Mouse (Mus musculus) hindbrain, embryonic 14.5 days (tissue): ENCODE data around the gene Atxn2. TPM values are rescaled to one million over a fixed set of nuclear protein-coding genes. Genes with fewer than 3 reads are reported as not detected.

Source experiments
- ATAC-seq: fragments of 200-750 bp; cut with Nextera tagmentation; 2 replicates; pipeline ENCODE4 v1.8.0; 2017; ENCODE audit warnings: moderate number of reproducible peaks, mild to moderate bottlenecking, moderate TSS enrichment, moderate library complexity; ENCODE audit not compliant: low FRiP score
- DNase-seq: peaks from one replicate; pipeline ENCODE4 v3.0.0-alpha.2; 2015; ENCODE audit warnings: low spot score
- H3K27ac ChIP-seq: fragments of 300-500 bp; sonication (generic); 2 replicates; pipeline ENCODE4 v1.5.1; 2014; ENCODE audit warnings: mild to moderate bottlenecking, moderate library complexity
- H3K27me3 ChIP-seq: fragments of 300-500 bp; sonication (generic); 2 replicates; pipeline ENCODE4 v1.6.1; 2014; ENCODE audit warnings: mild to moderate bottlenecking, low read length, mixed read lengths; ENCODE audit not compliant: control insufficient read depth, insufficient read depth
- H3K36me3 ChIP-seq: fragments of 300-500 bp; sonication (generic); replicated peaks from 2 replicates; pipeline ENCODE4 v1.6.1; 2014; ENCODE audit not compliant: control insufficient read depth, insufficient read depth
- H3K4me1 ChIP-seq: fragments of 300-500 bp; sonication (generic); replicated peaks from 2 replicates; pipeline ENCODE4 v1.6.1; 2014; ENCODE audit warnings: antibody characterized with exemption, low read length, mixed read lengths; ENCODE audit not compliant: control insufficient read depth, insufficient read depth
- H3K4me2 ChIP-seq: fragments of 300-500 bp; sonication (generic); replicated peaks from 2 replicates; pipeline ENCODE4 v1.6.1; 2014; ENCODE audit warnings: mild to moderate bottlenecking, moderate library complexity
- H3K4me3 ChIP-seq: fragments of 300-500 bp; sonication (generic); replicated peaks from 2 replicates; pipeline ENCODE4 v1.5.1; 2014; ENCODE audit warnings: mild to moderate bottlenecking, low read length
- H3K9ac ChIP-seq: fragments of 300-500 bp; sonication (generic); 2 replicates; pipeline ENCODE4 v1.6.1; 2014
- H3K9me3 ChIP-seq: fragments of 300-500 bp; sonication (generic); 2 replicates; pipeline ENCODE4 v1.6.1; 2016; ENCODE audit warnings: low read length; ENCODE audit not compliant: control insufficient read depth
- WGBS: fragments of 180-500 bp; shearing (Covaris S2); extraction: QIAGEN DNeasy Blood & Tissue Kit; methylation state at CpG from one replicate; pipeline ENCODE4 v1.1.7; 2014; 5-methylcytosine and 5-hydroxymethylcytosine counted together
- polyA plus RNA-seq: library from polyadenylated mRNA; unstranded; fragments of >200 nt; fragmentation: Nextera tagmentation; extraction: Ambion mirVana; gene quantifications from 2 replicates; pipeline ENCODE4 v1.2.1, GENCODE M21; 2014

Gene Atxn2
- polyA plus RNA-seq, 1 experiment from 2014 or later: 90.5 TPM

DNA sequence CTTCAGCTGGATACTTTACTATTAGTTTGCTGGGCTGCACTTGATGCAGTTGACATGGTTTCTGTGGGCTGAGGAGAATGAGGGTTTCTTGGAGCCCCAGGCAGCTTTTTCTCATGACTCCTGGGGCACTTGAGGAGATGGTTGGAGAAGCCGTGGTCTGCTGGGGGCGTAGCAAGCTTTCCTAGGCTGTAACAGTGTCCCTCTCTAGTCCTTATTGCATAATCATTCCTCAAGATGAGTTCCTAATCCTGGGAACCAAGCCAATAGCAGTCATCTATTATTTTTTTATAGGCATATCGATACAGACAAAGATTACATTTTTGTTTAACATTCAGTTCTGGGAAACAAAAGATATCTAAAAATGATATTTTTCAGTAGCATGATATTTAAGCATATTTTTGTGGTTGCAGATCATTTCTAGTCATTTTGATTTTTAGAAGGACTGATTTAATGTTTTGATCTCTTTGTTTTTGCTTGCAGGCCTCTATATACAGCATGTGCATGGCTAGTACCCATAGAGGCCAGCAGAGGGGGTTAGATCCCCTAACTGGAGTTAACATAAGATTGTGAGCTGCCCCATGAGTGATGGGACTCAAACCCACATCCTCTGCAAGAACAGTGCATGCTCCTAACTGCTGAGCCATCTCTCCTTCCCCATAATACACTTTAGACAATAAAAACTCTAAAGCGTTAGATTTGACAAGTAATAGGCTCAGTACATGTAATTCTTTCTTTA is 55.1 kb downstream of the Atxn2 start:
- no peaks in the 10 kb centered on the region for H3K9me3 ChIP-seq
- peaks cover 12% of the 10 kb centered on the region; the same call in 1 of the 2 replicates for H3K36me3 ChIP-seq
- H3K4me3 ChIP-seq: no peak overlapping the region
- no peak for ATAC-seq
- H3K27ac ChIP-seq: no peak overlapping the region
- no peak for DNase-seq
- no peak overlapping the region for H3K4me2 ChIP-seq
- H3K27me3 ChIP-seq: no peaks in the 10 kb centered on the region
- no peaks in the 10 kb centered on the region for H3K4me1 ChIP-seq
- no peak overlapping the region for H3K9ac ChIP-seq
- WGBS: 92% methylated on average over 4 of the region's 4 CpGs

DNA sequence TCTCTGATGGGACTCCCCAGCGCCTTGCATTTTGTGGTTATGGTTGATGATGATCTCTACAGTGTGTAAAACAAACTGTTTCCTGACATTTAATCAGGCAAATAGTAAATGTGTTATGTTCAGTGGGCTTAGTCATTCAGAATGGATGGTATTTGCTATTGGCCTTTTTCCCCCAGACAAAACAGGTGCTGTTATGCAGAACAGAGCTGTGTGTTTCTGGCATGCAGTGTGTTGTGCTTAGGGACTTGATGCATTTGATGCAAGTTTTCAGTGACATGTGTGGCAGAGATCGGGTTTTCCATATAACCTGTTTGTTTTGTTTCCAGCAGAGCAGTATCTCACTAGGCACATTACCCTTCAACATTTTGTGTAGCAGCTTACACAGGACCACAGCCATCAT is 56.4 kb downstream of the Atxn2 start:
- ATAC-seq (no peak), DNase-seq (no peak)
- H3K4me1 ChIP-seq: no peaks in the 10 kb centered on the region
- H3K4me2 ChIP-seq: no peak overlapping the region
- H3K36me3 ChIP-seq: peaks cover 18% of the 10 kb centered on the region
- no peak overlapping the region for H3K27ac ChIP-seq
- no peaks in the 10 kb centered on the region for H3K9me3 ChIP-seq
- no peak overlapping the region for H3K4me3 ChIP-seq
- no peaks in the 10 kb centered on the region for H3K27me3 ChIP-seq
- 89% methylated on average over 2 of the region's 2 CpGs for WGBS
- no peak overlapping the region for H3K9ac ChIP-seq

DNA sequence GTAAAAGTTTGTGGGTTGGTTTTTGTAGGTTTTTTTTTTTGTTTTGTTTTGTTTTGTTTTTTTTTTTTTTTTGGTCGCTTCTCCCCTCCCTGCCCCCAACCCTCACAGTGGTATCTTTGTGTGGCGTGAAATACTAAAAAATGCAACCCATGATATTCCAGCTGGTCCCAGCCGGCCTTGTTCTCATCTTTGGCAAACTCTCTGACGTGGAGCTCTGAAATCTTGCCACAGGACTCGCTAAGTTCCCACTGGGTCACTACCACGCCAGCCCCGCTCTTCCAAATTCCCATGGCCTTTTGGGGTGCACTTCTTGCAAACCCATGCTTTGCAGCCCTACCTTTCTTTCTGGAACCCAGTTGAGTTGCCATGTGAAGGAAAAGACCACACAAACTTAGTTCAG is 58.7 kb downstream of the Atxn2 start:
- WGBS: 74% methylated on average over 7 of the region's 7 CpGs
- no peak for DNase-seq
- H3K27ac ChIP-seq: no peak overlapping the region
- ATAC-seq: no peak
- no peak overlapping the region for H3K4me2 ChIP-seq
- peaks cover 36% of the 10 kb centered on the region for H3K36me3 ChIP-seq
- H3K27me3 ChIP-seq: no peaks in the 10 kb centered on the region
- no peaks in the 10 kb centered on the region for H3K9me3 ChIP-seq
- no peaks in the 10 kb centered on the region for H3K4me1 ChIP-seq
- H3K4me3 ChIP-seq: no peak overlapping the region
- no peak overlapping the region for H3K9ac ChIP-seq

DNA sequence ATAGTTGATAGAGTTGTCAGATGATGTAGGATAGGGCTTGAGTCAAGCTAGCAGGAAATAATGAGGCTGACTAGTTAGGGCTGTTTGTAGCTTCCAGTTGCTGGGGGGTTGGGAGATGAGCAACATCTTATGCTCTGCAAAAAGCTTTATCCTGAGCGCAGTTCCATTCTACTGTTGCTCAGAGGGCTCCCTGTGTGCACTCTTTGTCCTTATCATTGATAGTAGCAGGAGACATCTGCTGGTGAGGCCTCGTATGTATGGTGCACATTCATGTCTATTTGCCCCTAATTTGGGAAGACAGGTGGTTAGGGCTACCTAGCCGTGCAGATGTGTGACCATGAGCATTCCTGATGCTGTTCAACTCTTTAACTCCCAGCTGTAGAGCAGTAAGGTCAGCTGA is 60.5 kb downstream of the Atxn2 start:
- no peaks in the 10 kb centered on the region for H3K4me1 ChIP-seq
- H3K9ac ChIP-seq: no peak overlapping the region
- 100% methylated on average over 3 of the region's 3 CpGs for WGBS
- no peak overlapping the region for H3K4me3 ChIP-seq
- peaks cover 47% of the 10 kb centered on the region for H3K36me3 ChIP-seq
- no peak for DNase-seq
- H3K27ac ChIP-seq: no peak overlapping the region
- no peaks in the 10 kb centered on the region for H3K9me3 ChIP-seq
- no peak overlapping the region for H3K4me2 ChIP-seq
- ATAC-seq: no peak
- no peaks in the 10 kb centered on the region for H3K27me3 ChIP-seq

DNA sequence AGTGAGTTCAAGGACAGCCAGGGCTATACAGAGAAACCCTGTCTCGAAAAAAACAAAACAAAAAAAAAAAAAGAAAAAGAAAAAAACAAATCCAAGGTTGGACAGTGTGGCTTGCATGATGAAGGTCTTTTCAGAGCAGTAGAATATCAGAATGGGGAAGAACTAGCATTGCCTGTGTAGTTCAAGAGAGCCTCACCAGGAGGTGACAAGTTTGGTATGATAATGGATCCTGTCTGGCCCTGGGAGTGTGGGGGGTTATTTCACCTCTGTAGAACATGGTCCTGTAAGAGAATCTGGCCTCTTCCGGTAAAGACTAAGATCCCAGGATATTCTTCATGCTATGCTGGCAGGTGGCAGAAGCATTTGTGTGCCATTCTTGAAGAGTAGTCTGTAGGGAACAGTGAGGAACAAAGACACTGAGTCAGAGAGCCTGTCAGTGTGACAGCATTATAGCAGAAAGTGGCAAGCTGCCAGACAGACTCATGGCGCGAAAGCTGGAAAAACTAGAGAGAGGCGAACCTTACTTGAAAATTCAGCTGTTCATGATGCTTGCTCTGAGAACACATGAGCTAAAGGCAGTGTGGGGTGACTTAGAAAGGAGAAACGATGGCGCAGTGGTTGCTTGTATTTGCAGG is 67.5 kb downstream of the Atxn2 start:
- DNase-seq (peak; percentile 54), ATAC-seq (no peak)
- no peak overlapping the region for H3K4me3 ChIP-seq
- WGBS: 52% methylated on average over 7 of the region's 7 CpGs
- no peak overlapping the region for H3K9ac ChIP-seq
- no peaks in the 10 kb centered on the region for H3K4me1 ChIP-seq
- H3K4me2 ChIP-seq: no peak overlapping the region
- H3K27me3 ChIP-seq: no peaks in the 10 kb centered on the region
- peaks cover 79% of the 10 kb centered on the region for H3K36me3 ChIP-seq
- H3K9me3 ChIP-seq: no peaks in the 10 kb centered on the region
- H3K27ac ChIP-seq: peak overlapping the region; percentile 17; the same call in 1 of the 2 replicates

DNA sequence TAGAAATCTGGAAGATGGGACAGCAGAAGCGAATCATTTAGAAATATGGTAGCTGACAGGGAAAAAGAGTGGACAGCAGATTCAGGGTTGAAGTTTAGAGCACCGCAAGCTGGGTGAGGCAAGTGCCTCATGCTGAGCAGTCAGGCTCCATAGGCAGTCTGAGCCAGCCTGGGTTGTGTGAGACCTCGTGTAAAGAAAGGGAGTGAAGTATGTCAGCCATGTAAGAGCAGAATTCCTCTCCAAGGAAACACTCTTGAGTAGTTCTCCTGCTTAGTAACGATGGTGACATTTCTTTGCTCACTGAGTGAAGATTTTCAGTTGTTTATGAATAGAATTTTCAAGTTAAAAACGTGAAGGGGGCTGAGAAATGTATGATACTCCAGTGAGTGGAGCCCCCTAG is 69.0 kb downstream of the Atxn2 start:
- Histone ChIP-seq H3K4me1 (no peaks in the 10 kb centered on the region), H3K4me2 (no peak overlapping the region), H3K4me3 (no peak overlapping the region), H3K36me3 (peaks cover 75% of the 10 kb centered on the region), H3K27me3 (no peaks in the 10 kb centered on the region), H3K27ac (no peak overlapping the region), H3K9ac (no peak overlapping the region), H3K9me3 (no peaks in the 10 kb centered on the region)
- DNase-seq (no peak), ATAC-seq (no peak)
- WGBS: 75% methylated on average over 5 of the region's 5 CpGs

DNA sequence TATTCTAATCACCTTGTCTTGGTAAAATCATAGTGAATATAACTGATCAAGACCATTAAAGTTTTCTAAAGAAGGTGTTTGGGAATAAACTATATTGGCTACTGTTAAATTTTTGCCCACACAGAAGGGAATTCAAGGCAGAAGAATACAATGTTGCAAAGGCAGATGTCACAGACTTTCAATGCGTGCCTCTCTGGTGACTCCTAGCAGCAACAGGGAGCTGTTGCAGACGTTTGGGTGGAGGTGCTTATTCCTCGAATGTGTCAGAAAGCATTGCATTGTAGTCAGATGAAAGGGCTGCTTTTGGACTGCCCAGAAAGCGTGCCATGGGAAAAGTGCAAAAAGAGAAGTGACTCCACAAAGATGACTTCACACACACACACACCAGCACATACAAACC is 71.3 kb downstream of the Atxn2 start:
- H3K9me3 ChIP-seq: no peaks in the 10 kb centered on the region
- 57% methylated on average over 4 of the region's 4 CpGs for WGBS
- no peak overlapping the region for H3K4me3 ChIP-seq
- no peaks in the 10 kb centered on the region for H3K4me1 ChIP-seq
- H3K27me3 ChIP-seq: no peaks in the 10 kb centered on the region
- no peak overlapping the region for H3K9ac ChIP-seq
- no peak overlapping the region for H3K4me2 ChIP-seq
- H3K36me3 ChIP-seq: peaks cover 79% of the 10 kb centered on the region
- no peak for DNase-seq
- H3K27ac ChIP-seq: no peak overlapping the region
- no peak for ATAC-seq

DNA sequence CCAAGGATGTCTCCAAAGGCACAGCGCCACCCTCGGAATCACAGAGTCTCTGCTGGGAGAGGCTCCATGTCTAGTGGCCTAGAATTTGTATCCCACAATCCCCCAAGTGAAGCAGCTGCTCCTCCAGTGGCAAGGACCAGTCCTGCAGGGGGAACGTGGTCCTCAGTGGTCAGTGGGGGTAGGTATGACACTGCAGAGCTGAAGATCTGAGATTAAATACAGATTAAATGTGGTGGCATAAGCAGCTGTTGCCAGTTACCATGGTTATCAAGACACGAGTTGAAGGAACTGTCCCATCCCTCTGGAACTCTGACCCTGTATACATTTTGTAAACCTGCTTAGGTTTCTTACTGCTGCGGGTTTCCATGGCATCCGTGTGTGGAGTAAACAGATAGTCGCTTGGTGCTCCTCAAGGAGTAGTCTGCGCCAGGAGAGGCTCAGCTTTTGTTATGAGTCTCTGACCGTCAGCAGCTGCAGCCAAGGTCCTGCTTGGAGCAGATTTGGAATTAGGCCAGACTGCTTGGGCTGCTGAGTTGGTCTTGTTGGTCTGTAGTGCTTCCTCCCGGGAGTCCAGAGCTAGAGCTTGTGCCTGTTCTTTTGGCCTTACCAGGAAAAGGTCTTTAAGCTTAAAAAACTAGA is 72.8 kb downstream of the Atxn2 start:
- no peaks in the 10 kb centered on the region for H3K4me1 ChIP-seq
- H3K36me3 ChIP-seq: peaks cover 80% of the 10 kb centered on the region
- no peaks in the 10 kb centered on the region for H3K27me3 ChIP-seq
- DNase-seq (peak; percentile 63), ATAC-seq (no peak; the same call in 1 of the 2 replicates)
- no peaks in the 10 kb centered on the region for H3K9me3 ChIP-seq
- H3K27ac ChIP-seq: peak overlapping the region; percentile 32; the same call in 1 of the 2 replicates
- H3K9ac ChIP-seq: no peak overlapping the region
- H3K4me3 ChIP-seq: no peak overlapping the region
- no peak overlapping the region for H3K4me2 ChIP-seq
- 61% methylated on average over 10 of the region's 10 CpGs for WGBS

DNA sequence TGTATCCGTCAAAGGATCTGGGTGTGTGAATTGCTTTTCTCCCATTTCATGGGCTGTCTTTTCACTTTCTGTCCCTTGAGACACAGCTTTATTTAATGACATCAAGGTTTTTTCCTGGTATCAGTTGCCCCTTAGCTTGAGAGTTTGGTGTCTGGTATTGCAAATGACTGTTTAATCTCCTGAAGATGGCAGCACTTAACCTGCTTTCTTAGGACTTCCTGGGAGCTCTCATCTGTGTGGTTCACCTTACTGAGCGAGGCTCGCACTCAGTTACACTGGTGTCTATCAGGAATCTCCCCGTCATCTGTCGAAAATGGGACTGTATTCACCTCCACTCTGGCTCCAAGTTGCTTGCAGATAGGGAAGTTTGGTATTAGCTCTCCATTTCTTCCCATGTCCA is 79.9 kb downstream of the Atxn2 start:
- DNase-seq (no peak), ATAC-seq (no peak)
- Histone ChIP-seq H3K36me3 (peaks cover 92% of the 10 kb centered on the region), H3K27me3 (no peaks in the 10 kb centered on the region), H3K4me2 (no peak overlapping the region), H3K4me3 (no peak overlapping the region), H3K4me1 (no peaks in the 10 kb centered on the region), H3K9me3 (no peaks in the 10 kb centered on the region), H3K27ac (no peak overlapping the region), H3K9ac (no peak overlapping the region)
- WGBS: 89% methylated on average over 5 of the region's 5 CpGs
